Mouse (Mus musculus): ENCODE measurements at regions not wholly inside any gene's neighbourhood (a gene's known extent, or its start where the extent isn't known, plus 50 kb on each side); places are given as distances from the start of the nearest gene placed in this dataset.
"Not testable (repeated sequence)": the region's sequence is repeated elsewhere in the genome, so short reads cannot be mapped to it uniquely, and the experiment has no call there.

- no peaks in the 10 kb centered on the region for H3K4me1 ChIP-seq (ENCODE audit: control insufficient read depth, insufficient read depth, low read length)
- no peak overlapping the region for H3K4me3 ChIP-seq (ENCODE audit: insufficient read depth, low read length)
- no peak overlapping the region for H3K27ac ChIP-seq (ENCODE audit: insufficient read depth, low read length)
- TF ChIP-seq CTCF (IDR thresholded peaks at IDR 0.05; ENCODE audit: extremely low read depth, insufficient read depth, low read length) (no peak), POLR2A (IDR thresholded peaks at IDR 0.05; ENCODE audit: extremely low read depth, insufficient read depth, low read length) (no peak)
These were observed 369.0 kb upstream of the Slc39a10 start for GRCm38 (mm10) chr1:47261505-47262130.

GRCm38 (mm10) chr1:47250706-47251105, 358.1 kb upstream of the Slc39a10 start:
- H3K4me1 ChIP-seq (ENCODE audit: control insufficient read depth, insufficient read depth, low read length); H3K27ac ChIP-seq (ENCODE audit: insufficient read depth, low read length); H3K4me3 ChIP-seq (ENCODE audit: insufficient read depth, low read length): not testable (repeated sequence)

- H3K27ac ChIP-seq (ENCODE audit: insufficient read depth, low read length), result no peak overlapping the region
- H3K4me1 ChIP-seq (ENCODE audit: control insufficient read depth, insufficient read depth, low read length), result peaks cover 2% of the 10 kb centered on the region
- TF ChIP-seq POLR2A (IDR thresholded peaks at IDR 0.05; ENCODE audit: extremely low read depth, insufficient read depth, low read length) (no peak), CTCF (IDR thresholded peaks at IDR 0.05; ENCODE audit: extremely low read depth, insufficient read depth, low read length) (no peak)
- no peak overlapping the region for H3K4me3 ChIP-seq (ENCODE audit: insufficient read depth, low read length)
These were observed 324.4 kb upstream of the Slc39a10 start for GRCm38 (mm10) chr1:47217088-47217487.

GRCm38 (mm10) chr1:47216419-47217002, 323.9 kb upstream of the Slc39a10 start:
- Histone ChIP-seq H3K4me1 (ENCODE audit: control insufficient read depth, insufficient read depth, low read length) (peaks cover 2% of the 10 kb centered on the region), H3K27ac (ENCODE audit: insufficient read depth, low read length) (no peak overlapping the region), H3K4me3 (ENCODE audit: insufficient read depth, low read length) (no peak overlapping the region)
- TF ChIP-seq POLR2A (IDR thresholded peaks at IDR 0.05; ENCODE audit: extremely low read depth, insufficient read depth, low read length) (no peak), CTCF (IDR thresholded peaks at IDR 0.05; ENCODE audit: extremely low read depth, insufficient read depth, low read length) (no peak)

- no peak for TF ChIP-seq POLR2A (IDR thresholded peaks at IDR 0.05; ENCODE audit: extremely low read depth, insufficient read depth, low read length)
- no peak for TF ChIP-seq CTCF (IDR thresholded peaks at IDR 0.05; ENCODE audit: extremely low read depth, insufficient read depth, low read length)
- peaks cover 2% of the 10 kb centered on the region for H3K4me1 ChIP-seq (ENCODE audit: control insufficient read depth, insufficient read depth, low read length)
- no peak overlapping the region for H3K27ac ChIP-seq (ENCODE audit: insufficient read depth, low read length)
- H3K4me3 ChIP-seq (ENCODE audit: insufficient read depth, low read length), result no peak overlapping the region
These were observed 320.8 kb upstream of the Slc39a10 start for GRCm38 (mm10) chr1:47213476-47213875.

- Histone ChIP-seq H3K4me3 (ENCODE audit: insufficient read depth, low read length) (no peak overlapping the region), H3K4me1 (ENCODE audit: control insufficient read depth, insufficient read depth, low read length) (no peaks in the 10 kb centered on the region; the same call in 1 of the 2 replicates), H3K27ac (ENCODE audit: insufficient read depth, low read length) (no peak overlapping the region)
- TF ChIP-seq POLR2A (IDR thresholded peaks at IDR 0.05; ENCODE audit: extremely low read depth, insufficient read depth, low read length), result no peak
- no peak for TF ChIP-seq CTCF (IDR thresholded peaks at IDR 0.05; ENCODE audit: extremely low read depth, insufficient read depth, low read length)
These were observed 300.3 kb upstream of the Slc39a10 start for GRCm38 (mm10) chr1:47193001-47193400.

- TF ChIP-seq CTCF (IDR thresholded peaks at IDR 0.05; ENCODE audit: extremely low read depth, insufficient read depth, low read length), result no peak
- TF ChIP-seq POLR2A (IDR thresholded peaks at IDR 0.05; ENCODE audit: extremely low read depth, insufficient read depth, low read length), result no peak
- Histone ChIP-seq H3K4me3 (ENCODE audit: insufficient read depth, low read length) (no peak overlapping the region), H3K4me1 (ENCODE audit: control insufficient read depth, insufficient read depth, low read length) (no peaks in the 10 kb centered on the region), H3K27ac (ENCODE audit: insufficient read depth, low read length) (no peak overlapping the region)
These were observed 271.8 kb upstream of the Slc39a10 start for GRCm38 (mm10) chr1:47164417-47164816.

GRCm38 (mm10) chr1:47163808-47164410, 271.3 kb upstream of the Slc39a10 start:
- TF ChIP-seq POLR2A (IDR thresholded peaks at IDR 0.05; ENCODE audit: extremely low read depth, insufficient read depth, low read length), result no peak
- no peak for TF ChIP-seq CTCF (IDR thresholded peaks at IDR 0.05; ENCODE audit: extremely low read depth, insufficient read depth, low read length)
- no peak overlapping the region for H3K27ac ChIP-seq (ENCODE audit: insufficient read depth, low read length)
- no peaks in the 10 kb centered on the region for H3K4me1 ChIP-seq (ENCODE audit: control insufficient read depth, insufficient read depth, low read length)
- H3K4me3 ChIP-seq (ENCODE audit: insufficient read depth, low read length), result no peak overlapping the region

- not testable (repeated sequence) for H3K27ac ChIP-seq (ENCODE audit: insufficient read depth, low read length); H3K4me3 ChIP-seq (ENCODE audit: insufficient read depth, low read length); H3K4me1 ChIP-seq (ENCODE audit: control insufficient read depth, insufficient read depth, low read length)
These were observed 237.4 kb upstream of the Slc39a10 start for GRCm38 (mm10) chr1:47130031-47130430.

GRCm38 (mm10) chr1:47119636-47120035, 227.0 kb upstream of the Slc39a10 start:
- Histone ChIP-seq H3K4me1 (ENCODE audit: control insufficient read depth, insufficient read depth, low read length) (no peaks in the 10 kb centered on the region), H3K27ac (ENCODE audit: insufficient read depth, low read length) (0 out of 2 replicates have a peak overlapping the region, but pooled peaks have one; percentile 17), H3K4me3 (ENCODE audit: insufficient read depth, low read length) (no peak overlapping the region)
- TF ChIP-seq POLR2A (IDR thresholded peaks at IDR 0.05; ENCODE audit: extremely low read depth, insufficient read depth, low read length) (no peak), CTCF (IDR thresholded peaks at IDR 0.05; ENCODE audit: extremely low read depth, insufficient read depth, low read length) (no peak)

- H3K4me3 ChIP-seq (ENCODE audit: insufficient read depth, low read length); H3K4me1 ChIP-seq (ENCODE audit: control insufficient read depth, insufficient read depth, low read length); H3K27ac ChIP-seq (ENCODE audit: insufficient read depth, low read length): not testable (repeated sequence)
These were observed 224.0 kb upstream of the Slc39a10 start for GRCm38 (mm10) chr1:47116681-47117080.
